Mouse (Mus musculus): ENCODE results near the gene Caskin1. TPM values are rescaled to one million over a fixed set of nuclear protein-coding genes. Genes with fewer than 3 reads are reported as not detected.
"Not testable (repeated sequence)": the region's sequence is repeated elsewhere in the genome, so short reads cannot be mapped to it uniquely, and the experiment has no call there.

The Caskin1 gene
- under 1 TPM; 0.34 to 0.91 TPM for total RNA-seq (2021)

- peak; percentile 20 for DNase-seq
Observed at GRCm38 (mm10) chr17:24488186-24488661, at the start of gene Caskin1. Caskin1 (plus strand) TSS chr17:24488601.

- DNase-seq, result no peak
Observed at GRCm38 (mm10) chr17:24440377-24440776, 48.0 kb upstream of the Caskin1 start.

DNA sequence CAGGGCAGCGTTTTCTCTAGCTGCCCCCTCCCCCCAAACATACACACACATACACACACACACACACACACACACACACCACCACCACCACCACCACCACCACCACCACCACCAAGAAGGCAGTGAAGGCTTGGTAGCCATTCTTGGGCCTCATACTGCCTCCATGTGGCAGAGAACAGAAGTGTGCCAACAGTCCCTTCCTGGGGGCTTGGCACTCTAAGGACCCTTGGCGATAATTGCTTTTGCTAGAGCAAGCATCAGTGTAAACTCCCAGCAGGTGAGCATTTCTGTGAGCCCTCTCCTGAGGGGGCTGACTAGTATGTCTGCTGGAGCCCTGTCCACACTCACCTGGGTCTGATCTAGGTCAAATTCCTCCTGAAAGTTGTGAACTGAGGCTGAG is 47.3 kb upstream of the Caskin1 start:
- DNase-seq, result no peak

- no peak for DNase-seq
Observed at GRCm38 (mm10) chr17:24442107-24442506, 46.3 kb upstream of the Caskin1 start.

GRCm38 (mm10) chr17:24442632-24443155 is 45.7 kb upstream of the Caskin1 start, which contains the start of gene Dnase1l2:
Dnase1l2 (minus strand) TSS chr17:24443105.
- no peak for DNase-seq

DNA sequence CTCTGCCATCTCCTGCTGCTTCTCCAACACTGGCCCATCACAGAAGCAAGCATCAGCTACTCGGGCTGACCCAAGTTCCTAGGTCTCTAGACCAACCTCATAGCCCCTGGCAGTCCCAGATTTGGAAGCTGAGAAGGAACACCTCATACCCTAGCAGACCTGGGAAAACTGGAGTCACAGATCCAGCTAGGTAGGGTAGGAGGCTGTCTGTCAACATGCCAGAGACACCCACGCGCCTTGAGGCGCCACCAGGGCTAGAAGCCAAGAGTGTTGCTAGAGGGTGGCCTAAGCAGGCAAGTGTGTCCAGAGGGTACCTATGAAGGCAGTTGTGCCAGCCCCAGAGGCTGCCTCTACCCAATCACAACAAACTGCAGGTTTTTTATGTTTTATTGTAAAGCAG is 45.0 kb upstream of the Caskin1 start:
- DNase-seq, result no peak

DNA sequence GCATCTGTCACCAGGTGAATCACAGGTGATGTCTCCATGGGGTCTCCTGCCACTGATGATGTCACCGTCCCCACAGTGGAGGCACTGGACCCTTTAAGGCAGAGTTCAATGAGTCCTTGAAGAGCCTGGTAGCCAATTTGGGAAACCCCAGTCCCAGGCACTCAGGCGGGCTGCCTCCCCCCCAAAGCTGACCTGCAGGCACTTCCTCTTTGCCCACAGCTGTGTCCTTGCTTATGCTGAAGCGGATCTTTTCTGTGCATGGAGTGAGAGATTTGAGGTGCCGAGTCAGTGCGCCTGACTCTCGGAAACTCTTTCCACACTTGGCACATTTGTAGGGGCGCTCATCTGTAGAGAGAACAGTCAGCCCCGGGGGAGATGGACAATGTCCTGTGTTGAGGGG is 41.8 kb upstream of the Caskin1 start:
- DNase-seq, result no peak

DNA sequence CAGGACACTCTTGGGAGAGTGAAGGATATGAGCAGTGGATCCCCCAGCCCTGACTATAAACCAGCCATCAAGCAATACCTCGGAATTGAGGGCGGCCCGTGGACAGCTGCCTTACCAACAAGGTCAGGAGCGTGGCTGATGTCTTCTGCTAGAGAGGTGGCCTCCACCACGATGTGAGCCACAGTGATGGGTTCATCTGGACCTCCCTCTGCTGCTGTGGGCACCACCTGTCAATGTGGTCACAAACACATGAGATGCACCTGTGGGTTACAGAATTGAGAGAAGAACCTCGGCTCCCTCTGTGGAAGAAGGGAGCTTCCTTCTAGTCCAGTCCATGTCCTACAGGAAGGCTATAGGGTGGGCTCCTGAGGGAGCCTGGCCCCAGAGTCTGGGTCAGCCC is 38.9 kb upstream of the Caskin1 start:
- no peak for DNase-seq

DNA sequence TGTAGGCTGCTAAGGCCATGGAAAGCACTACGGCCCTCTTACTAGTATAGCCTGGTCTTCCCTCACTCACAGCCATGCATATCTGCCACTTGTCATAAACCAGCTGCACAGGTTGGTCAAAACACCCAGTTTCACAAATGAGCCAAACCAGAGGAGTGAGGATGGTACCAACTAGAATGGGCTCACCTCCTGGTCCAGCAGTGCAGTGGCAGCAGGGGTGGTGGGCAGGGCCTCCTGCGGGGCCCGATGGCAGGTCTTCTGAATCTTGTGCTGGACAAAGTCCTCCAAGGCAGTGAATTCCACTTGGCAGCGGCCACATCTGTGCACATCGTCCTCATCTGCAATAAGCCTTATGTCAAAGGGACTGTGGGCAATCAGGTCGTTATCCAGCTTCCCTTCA is 37.2 kb upstream of the Caskin1 start:
- DNase-seq, result no peak

GRCm38 (mm10) chr17:24453372-24453771 is 35.0 kb upstream of the Caskin1 start:
- DNase-seq, result no peak

DNA sequence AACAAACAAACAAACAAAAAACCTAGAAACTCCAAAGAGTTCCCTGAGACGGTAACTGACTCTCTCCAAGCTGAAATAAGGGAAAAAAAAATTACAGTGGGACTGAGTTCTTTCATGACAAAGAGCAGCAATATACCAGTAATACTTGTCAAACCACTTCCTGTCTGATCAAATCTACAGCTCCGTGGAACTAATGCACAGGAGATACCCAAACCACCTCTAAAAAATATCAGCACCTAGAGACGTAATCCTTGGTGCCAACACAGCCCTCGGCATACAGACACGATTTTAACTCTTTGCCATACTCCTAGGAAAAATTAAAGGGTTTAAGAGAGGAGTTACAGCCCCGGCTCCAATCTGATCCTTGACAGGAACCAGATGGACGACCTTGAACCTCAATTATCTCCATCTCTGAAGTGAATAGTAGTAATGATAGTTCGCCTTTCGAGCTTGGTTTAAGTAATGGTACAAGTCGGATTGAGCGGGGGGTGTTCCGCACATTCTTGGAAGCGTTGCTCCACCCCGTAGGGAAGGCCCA is 34.1 kb upstream of the Caskin1 start:
- DNase-seq, result no peak

- peak; percentile 100 for DNase-seq
Observed at GRCm38 (mm10) chr17:24454756-24455522, 33.5 kb upstream of the Caskin1 start.

DNA sequence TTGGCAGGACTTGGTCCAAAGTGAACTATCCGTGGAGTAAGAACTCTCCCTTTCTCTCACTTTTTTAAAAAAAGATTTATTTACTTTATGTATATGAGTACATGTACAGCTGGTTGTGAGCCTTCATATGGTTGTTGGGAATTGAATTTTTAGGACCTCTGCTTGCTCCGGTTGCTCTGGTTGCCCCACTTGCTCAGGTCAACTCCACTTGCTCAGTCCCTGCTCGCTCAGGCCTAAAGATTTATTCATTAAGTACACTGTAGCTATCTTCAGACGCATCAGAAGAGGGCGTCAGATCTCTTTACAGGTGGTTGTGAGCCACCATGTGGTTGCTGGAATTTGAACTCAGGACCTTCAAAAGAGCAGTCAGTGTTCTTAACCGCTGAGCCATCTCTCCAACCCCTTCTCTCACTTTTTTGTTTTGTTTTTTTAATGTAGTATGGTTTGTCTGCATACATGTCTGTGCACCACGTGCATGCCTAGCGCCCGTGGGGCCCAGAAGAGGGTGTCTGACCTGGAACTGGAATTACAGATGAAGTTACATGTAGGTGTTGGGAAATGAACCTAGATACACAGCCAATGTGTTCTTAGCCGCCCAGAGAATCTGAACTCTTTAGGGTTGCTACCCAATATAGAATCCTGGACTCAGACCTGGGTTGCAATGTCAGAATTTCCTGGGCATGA is 32.7 kb upstream of the Caskin1 start:
- not testable (repeated sequence) for DNase-seq

- DNase-seq, result no peak
Observed at GRCm38 (mm10) chr17:24461580-24461979, 26.8 kb upstream of the Caskin1 start.

DNA sequence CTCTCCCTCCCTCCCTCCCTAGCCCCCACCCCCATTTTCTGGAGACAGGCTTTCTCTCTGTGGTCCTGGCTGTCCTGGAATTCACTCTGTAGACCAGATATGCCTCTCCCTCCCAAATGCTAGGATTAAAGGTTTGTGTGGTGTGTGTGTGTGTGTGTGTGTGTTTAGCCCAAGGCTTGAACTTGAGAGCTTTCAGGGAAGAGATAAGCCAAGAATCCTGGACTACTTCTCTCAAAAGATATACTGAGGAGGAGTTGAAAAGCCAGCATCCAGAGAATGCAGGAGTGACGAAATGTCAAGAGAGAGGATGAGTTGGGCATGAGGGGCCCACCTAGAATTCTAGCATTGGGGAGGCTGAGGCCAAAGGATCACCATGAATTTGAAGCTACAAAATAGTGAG is 25.5 kb upstream of the Caskin1 start:
- no peak for DNase-seq

GRCm38 (mm10) chr17:24463374-24464133 is 24.8 kb upstream of the Caskin1 start:
- no peak for DNase-seq

GRCm38 (mm10) chr17:24468636-24469246 is 19.7 kb upstream of the Caskin1 start:
- DNase-seq, result no peak

DNA sequence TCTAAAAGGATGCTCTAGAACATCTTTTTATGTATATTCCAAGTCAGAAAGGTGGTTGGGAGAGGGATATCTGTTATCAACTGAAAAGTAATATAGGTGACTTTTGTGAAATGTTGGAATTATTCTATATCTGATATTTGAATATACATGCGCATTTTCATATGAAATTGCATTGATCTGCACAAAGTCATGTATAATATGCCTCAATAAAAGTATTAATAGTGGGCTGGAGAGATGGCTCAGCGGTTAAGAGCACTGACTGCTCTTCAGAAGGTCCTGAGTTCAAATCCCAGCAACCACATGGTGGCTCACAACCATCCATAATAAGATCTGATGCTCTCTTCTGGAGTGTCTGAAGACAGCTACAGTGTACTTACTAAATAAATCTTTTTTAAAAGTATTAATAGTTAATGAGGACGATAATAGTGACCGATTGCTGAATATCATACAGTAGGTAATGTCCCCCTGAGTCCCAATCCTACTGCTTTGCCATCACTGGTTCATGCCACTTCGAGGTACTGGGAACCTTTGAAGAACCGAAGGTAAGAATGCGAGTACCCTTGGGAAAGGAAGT is 19.0 kb upstream of the Caskin1 start:
- no peak for DNase-seq

GRCm38 (mm10) chr17:24469910-24470602 is 18.3 kb upstream of the Caskin1 start, which contains the start of the genes E4f1 and Pgp:
E4f1 (minus strand) TSS chr17:24470313.
Pgp (plus strand) TSS chr17:24470392.
- peak; percentile 98 for DNase-seq

DNA sequence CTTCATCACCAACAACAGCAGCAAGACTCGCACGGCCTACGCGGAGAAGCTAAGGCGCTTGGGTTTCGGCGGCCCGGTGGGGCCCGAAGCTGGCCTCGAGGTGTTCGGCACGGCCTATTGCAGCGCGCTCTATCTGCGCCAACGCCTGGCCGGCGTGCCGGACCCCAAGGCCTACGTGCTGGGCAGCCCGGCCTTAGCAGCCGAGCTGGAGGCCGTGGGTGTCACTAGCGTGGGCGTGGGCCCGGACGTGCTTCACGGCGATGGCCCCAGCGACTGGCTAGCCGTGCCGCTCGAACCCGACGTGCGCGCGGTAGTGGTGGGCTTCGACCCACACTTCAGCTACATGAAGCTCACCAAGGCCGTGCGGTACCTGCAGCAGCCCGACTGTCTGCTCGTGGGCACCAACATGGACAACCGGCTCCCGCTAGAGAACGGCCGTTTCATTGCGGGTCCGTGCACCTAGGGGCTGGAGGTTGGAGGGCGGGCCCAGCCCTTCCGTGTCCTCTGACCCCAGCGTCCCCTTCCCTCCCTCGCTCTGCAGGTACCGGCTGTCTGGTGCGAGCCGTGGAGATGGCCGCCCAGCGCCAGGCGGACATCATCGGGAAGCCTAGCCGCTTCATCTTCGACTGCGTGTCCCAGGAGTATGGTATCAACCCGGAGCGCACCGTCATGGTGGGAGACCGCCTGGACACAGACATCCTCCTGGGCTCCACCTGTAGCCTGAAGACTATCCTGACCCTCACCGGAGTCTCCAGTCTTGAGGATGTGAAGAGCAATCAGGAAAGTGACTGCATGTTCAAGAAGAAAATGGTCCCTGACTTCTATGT is 17.5 kb upstream of the Caskin1 start:
- DNase-seq, result peak; percentile 50

Data from heart, postnatal 4 days (tissue).